Mouse (Mus musculus): ENCODE data around the gene Hunk.

- no peak for TF ChIP-seq CTCF (IDR thresholded peaks at IDR 0.05; ENCODE audit: extremely low read depth, insufficient read length, insufficient replicate concordance, low read depth, low read length)
- no peak for TF ChIP-seq POLR2A (IDR thresholded peaks at IDR 0.05; ENCODE audit: low read depth, low read length)
Measured at GRCm38 (mm10) chr16:90433551-90433950, 47.7 kb downstream of the Hunk start.

Data from small intestine, adult 2 months (tissue).